Mouse (Mus musculus) liver, adult 2 months (tissue): ENCODE measurements around the gene Gm10318.

Experiments
- CTCF ChIP-seq: fragments of 200-500 bp; IDR thresholded peaks from 2 replicates; pipeline ENCODE4 v1.5.1; 2011; ENCODE audit warnings: low read depth, low read length, control low read depth
- POLR2A ChIP-seq: fragments of 200-500 bp; IDR thresholded peaks from 2 replicates; pipeline ENCODE4 v1.6.1; 2011; ENCODE audit warnings: low read length, control low read depth; ENCODE audit not compliant: insufficient read depth; ENCODE audit errors: extremely low read depth

DNA sequence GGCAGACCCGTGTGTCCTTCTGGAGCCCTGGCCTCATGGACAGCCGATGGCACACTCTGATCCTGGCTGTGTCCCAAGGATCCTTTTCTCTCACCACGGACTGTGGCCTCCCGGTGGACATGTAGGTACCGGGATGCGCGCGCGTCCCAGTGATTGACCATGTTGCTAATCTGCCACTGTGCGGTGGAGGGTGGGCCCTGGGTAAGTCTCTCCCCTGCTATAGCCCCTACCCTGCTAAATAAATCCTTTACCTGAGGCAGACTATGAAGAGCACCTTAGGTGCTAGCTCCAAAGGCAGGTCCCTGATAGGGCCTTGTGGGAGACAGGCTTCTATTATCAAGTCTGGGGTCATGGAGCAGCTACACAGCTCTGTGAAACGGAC lies 12.1 kb downstream of the Gm10318 start:
- TF ChIP-seq POLR2A (no peak), CTCF (no peak)
